ENCODE assay signal across 8 mouse cellular contexts in genomic region chr6:59023455-59024163, GRCm38 (mm10). TPM values are rescaled to one million over a fixed set of nuclear protein-coding genes. Genes with fewer than 3 reads are reported as not detected.
DNase-seq lines count a peak whose midpoint lies in the region; ATAC-seq and TF ChIP-seq lines count a peak whose summit lies in the region.

No protein-coding gene starts in this region.

- TF ChIP-seq POLR2A in embryonic fibroblast, embryonic 13.5 days (IDR thresholded peaks at IDR 0.05; ENCODE audit: low read depth, low read length), result no peak
- TF ChIP-seq POLR2A in thymus, adult 2 months (IDR thresholded peaks at IDR 0.05; ENCODE audit: control insufficient read depth, extremely low read depth, insufficient read depth, low read length, poor library complexity), result no peak

- no peak for DNase-seq in layer of hippocampus, adult 2 months (ENCODE audit: low spot score in 2 of 2)
- DNase-seq in layer of hippocampus, postnatal 14 days (ENCODE audit: low spot score in 2 of 2), result no peak
- no peak for DNase-seq in midbrain, postnatal 0 days (ENCODE audit: low spot score)
- DNase-seq in adrenal gland, postnatal 14 days, result no peak
- no peak for DNase-seq in thymus, adult 2 months

- no peaks in the 10 kb centered on the region for H3K4me1 ChIP-seq in embryonic fibroblast, embryonic 13.5 days (ENCODE audit: control insufficient read depth, insufficient read depth, low read length)
- no peaks in the 10 kb centered on the region; the same call in 1 of the 2 replicates for H3K4me1 ChIP-seq in intestine, embryonic 15.5 days (replicated peaks)
- no peaks in the 10 kb centered on the region for H3K4me1 ChIP-seq in midbrain, postnatal 0 days (ENCODE audit: insufficient read depth, low read length)
- H3K4me1 ChIP-seq in thymus, adult 2 months (replicated peaks; ENCODE audit: control insufficient read depth, insufficient read depth, low read length), result 0 out of 2 replicates have a peak, but pooled peaks cover 4% of the 10 kb centered on the region

- 41% methylated on average over 6 of the region's 6 CpGs for WGBS in intestine, embryonic 15.5 days
- 39% methylated on average over 6 of the region's 6 CpGs for WGBS in midbrain, postnatal 0 days
- 58% methylated on average over 6 of the region's 6 CpGs for WGBS in thymus, adult 2 months

- H3K36me3 ChIP-seq in intestine, embryonic 15.5 days, result no peaks in the 10 kb centered on the region
- no peaks in the 10 kb centered on the region for H3K36me3 ChIP-seq in midbrain, postnatal 0 days (ENCODE audit: insufficient read depth, low read length)
- no peaks in the 10 kb centered on the region for H3K36me3 ChIP-seq in thymus, adult 2 months (ENCODE audit: control insufficient read depth, insufficient read depth, low read length)

- peak overlapping the region; percentile 58 for H3K9ac ChIP-seq in intestine, embryonic 15.5 days
- peak overlapping the region; percentile 51 for H3K9ac ChIP-seq in midbrain, postnatal 0 days (replicated peaks; ENCODE audit: low read length, poor library complexity, severe bottlenecking)

- peak overlapping the region; percentile 71 for H3K4me2 ChIP-seq in intestine, embryonic 15.5 days (replicated peaks)
- peak overlapping the region; percentile 68 for H3K4me2 ChIP-seq in midbrain, postnatal 0 days (ENCODE audit: low read depth, low read length, poor library complexity, severe bottlenecking)

- H3K27ac ChIP-seq in layer of hippocampus, adult 2 months, result peak overlapping the region; percentile 86
- no peak overlapping the region for H3K27ac ChIP-seq in embryonic fibroblast, embryonic 13.5 days (ENCODE audit: insufficient read depth, low read length)
- peak overlapping the region; percentile 73 for H3K27ac ChIP-seq in intestine, embryonic 15.5 days
- H3K27ac ChIP-seq in midbrain, postnatal 0 days (ENCODE audit: low read depth, low read length), result peak overlapping the region; percentile 77
- H3K27ac ChIP-seq in thymus, adult 2 months (ENCODE audit: control insufficient read depth, insufficient read depth, low read length), result no peak overlapping the region

- H3K9me3 ChIP-seq in intestine, embryonic 15.5 days, result no peaks in the 10 kb centered on the region
- H3K9me3 ChIP-seq in midbrain, postnatal 0 days (ENCODE audit: low read length), result no peaks in the 10 kb centered on the region

- H3K27me3 ChIP-seq in intestine, embryonic 15.5 days (replicated peaks), result no peaks in the 10 kb centered on the region
- H3K27me3 ChIP-seq in midbrain, postnatal 0 days (ENCODE audit: insufficient read depth, low read length), result no peaks in the 10 kb centered on the region
- no peaks in the 10 kb centered on the region for H3K27me3 ChIP-seq in thymus, adult 2 months (ENCODE audit: control insufficient read depth, insufficient read depth, low read length)

- no peak for TF ChIP-seq CTCF in layer of hippocampus, adult 2 months (conservative IDR thresholded peaks at IDR 0.05)
- no peak for TF ChIP-seq CTCF in embryonic fibroblast, embryonic 13.5 days (IDR thresholded peaks at IDR 0.05; ENCODE audit: borderline replicate concordance, insufficient read depth, low read length)
- TF ChIP-seq CTCF in midbrain, postnatal 0 days (IDR thresholded peaks at IDR 0.05), result no peak
- TF ChIP-seq CTCF in thymus, adult 2 months (IDR thresholded peaks at IDR 0.05; ENCODE audit: borderline replicate concordance, control insufficient read depth, extremely low read depth, insufficient read depth, low read length, poor library complexity), result no peak

- peak overlapping the region; percentile 70 for H3K4me3 ChIP-seq in layer of hippocampus, adult 2 months
- H3K4me3 ChIP-seq in embryonic fibroblast, embryonic 13.5 days (ENCODE audit: insufficient read depth, low read length), result peak overlapping the region; percentile 62
- H3K4me3 ChIP-seq in intestine, embryonic 15.5 days (replicated peaks), result peak overlapping the region; percentile 58
- H3K4me3 ChIP-seq in midbrain, postnatal 0 days (ENCODE audit: low read depth, low read length), result peak overlapping the region; percentile 61
- no peak overlapping the region for H3K4me3 ChIP-seq in thymus, adult 2 months (ENCODE audit: control insufficient read depth, insufficient read depth, low read length)

- ATAC-seq in intestine, embryonic 15.5 days, result peak; percentile 13; the same call in 1 of the 2 replicates
- ATAC-seq in midbrain, postnatal 0 days (ENCODE audit: low FRiP score), result peak; percentile 31; the same call in 1 of the 2 replicates
- ATAC-seq in monocyte, adult 5-6 weeks (replicated peaks; ENCODE audit: insufficient number of reproducible peaks, low FRiP score, low TSS enrichment, poor library complexity, severe bottlenecking), result no peak

RNA-seq across cellular contexts. Expression of gene Fam13a, which starts 0.7 kb away (rescaled TPM):
- 10 to 100 TPM; 17.5 to 17.9 TPM for total RNA-seq in layer of hippocampus, adult 2 months (2021)
- 10 to 100 TPM; 17.3 to 17.7 TPM for total RNA-seq in layer of hippocampus, postnatal 14 days (2021)
- 0.86 and 1.7 TPM in 2 replicates for polyA plus RNA-seq in embryonic fibroblast, embryonic 13.5 days (2011; ENCODE audit: insufficient read length, low read depth, missing spikeins)
- polyA plus RNA-seq in intestine, embryonic 15.5 days (2015; fragmentation: Nextera tagmentation; extraction: Ambion mirVana), result 14.5 and 14.9 TPM in 2 replicates
- 3.6 and 4.3 TPM in 2 replicates for total RNA-seq in midbrain, postnatal 0 days (2014; rRNA removed)
- polyA plus RNA-seq in midbrain, postnatal 0 days (2015; fragmentation: Nextera tagmentation; extraction: Ambion mirVana), result 8.8 and 13.7 TPM in 2 replicates
- not detected in 3 replicates for total RNA-seq in monocyte, adult 5-6 weeks (2017)
- total RNA-seq in adrenal gland, postnatal 14 days (2021), result 90.8 and 138 TPM in 2 replicates
- 2.3 and 2.6 TPM in 2 replicates for polyA plus RNA-seq in thymus, adult 2 months (2012; rRNA removed)

Comparison
In these comparisons a context has a peak if more than half of its experiments do, and no peak if none do; other contexts are left out.
1. H3K27ac ChIP-seq: peak in layer of hippocampus, adult 2 months (single experiment), intestine, embryonic 15.5 days (single experiment) and midbrain, postnatal 0 days (single experiment); none in embryonic fibroblast, embryonic 13.5 days (single experiment) and thymus, adult 2 months (single experiment).